Mouse (Mus musculus) cerebellum, adult 18-20 months (tissue): Measurements from ENCODE around the gene Sun1.

ENCODE experiments used
- DNase-seq, 2 experiments: peaks; one replicate each; pipeline ENCODE4 v3.0.0; 2021

The Sun1 gene

GRCm38 (mm10) chr5:139287099-139287498 is 86.7 kb downstream of the Sun1 start:
- DNase-seq = no peak

- no peak for DNase-seq
These were observed 87.3 kb downstream of the Sun1 start for GRCm38 (mm10) chr5:139287787-139288186.

GRCm38 (mm10) chr5:139288591-139288990 is 88.2 kb downstream of the Sun1 start:
- no peak for DNase-seq

DNA sequence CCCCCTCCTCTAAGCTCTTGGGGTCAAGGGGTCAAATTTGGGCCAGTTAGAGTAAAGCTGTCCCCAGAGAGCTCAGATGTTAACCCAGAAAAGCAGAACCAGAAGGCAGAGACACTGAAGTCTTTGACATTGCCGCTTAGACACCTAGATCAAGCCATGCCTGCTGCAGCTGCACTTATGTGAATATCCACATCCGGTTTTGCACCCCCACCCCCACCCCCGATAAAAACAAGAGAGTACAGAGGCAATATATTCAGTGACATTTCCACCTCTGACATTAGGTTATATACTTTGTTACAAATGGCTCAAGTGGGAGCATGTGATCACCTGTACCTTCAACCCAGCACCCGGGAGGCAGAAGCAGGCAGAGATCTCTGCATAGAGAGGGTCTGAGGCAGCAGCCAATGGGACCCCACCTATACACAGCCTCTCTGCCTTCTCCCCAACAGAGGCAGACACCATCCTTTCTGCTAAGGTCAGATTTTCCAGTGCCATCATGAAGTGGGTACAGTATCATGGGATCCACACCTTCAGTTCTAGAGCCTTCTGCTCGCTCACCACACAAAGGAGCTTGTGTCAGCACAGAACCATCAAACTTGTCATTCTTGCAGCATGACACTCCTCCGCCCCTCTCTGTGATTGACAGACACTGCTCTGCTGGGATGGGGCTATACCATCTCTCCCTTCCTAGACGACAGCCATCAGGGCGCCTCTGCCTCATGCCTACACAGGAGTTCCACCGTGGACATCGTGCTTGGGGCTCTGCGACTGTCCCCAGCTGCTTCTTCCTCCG is 90.2 kb downstream of the Sun1 start:
- no peak for DNase-seq

- no peak for DNase-seq
These were observed 91.5 kb downstream of the Sun1 start for GRCm38 (mm10) chr5:139291811-139292560.

DNA sequence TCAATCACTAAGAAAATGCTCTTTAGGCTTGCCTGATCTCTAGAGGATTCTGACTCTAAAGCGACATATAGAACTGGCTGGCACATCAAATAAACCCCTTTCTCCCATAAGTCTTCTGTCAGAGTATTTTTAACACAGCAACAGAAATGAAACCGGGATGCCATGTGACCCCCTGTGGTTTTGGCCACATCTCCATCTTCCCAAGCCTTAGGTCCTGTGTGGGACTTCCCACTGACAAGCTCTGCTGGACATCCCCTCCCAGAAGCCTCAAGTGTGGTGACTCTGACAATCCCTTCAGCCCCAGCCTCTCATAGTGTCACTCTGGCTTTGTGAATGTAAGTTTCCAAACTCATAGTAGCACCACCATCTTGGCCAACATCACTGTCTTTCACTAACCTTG is 93.7 kb downstream of the Sun1 start:
- no peak for DNase-seq

DNA sequence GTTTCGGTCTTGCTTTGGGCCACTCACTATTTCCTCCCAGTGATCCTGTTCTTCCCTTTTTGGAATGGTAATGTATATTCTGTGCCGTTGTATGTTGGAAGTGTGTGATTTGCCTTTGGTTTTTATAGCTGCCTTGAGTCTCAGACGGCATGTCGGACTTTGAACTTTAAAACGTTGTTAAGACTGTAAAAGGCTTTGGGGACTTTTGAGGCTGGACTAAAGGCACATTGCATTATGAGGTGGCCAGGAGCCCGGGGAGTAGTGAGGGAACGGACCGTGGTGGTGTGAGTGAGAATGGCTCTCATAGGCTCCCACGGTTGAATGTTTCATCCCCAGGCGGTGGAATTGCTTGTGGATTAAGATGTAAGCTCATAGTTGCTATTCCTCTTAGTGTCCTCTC is 96.7 kb downstream of the Sun1 start:
- no peak for DNase-seq

GRCm38 (mm10) chr5:139297745-139298144 is 97.3 kb downstream of the Sun1 start:
- DNase-seq = no peak
